Mouse (Mus musculus) E14TG2a.4 (cell line): ENCODE results near the gene Camsap3.

Source experiments
- H3K27me3 ChIP-seq: 2 replicates; pipeline ENCODE4 v1.6.1; 2014; ENCODE audit warnings: low read length, control low read depth; ENCODE audit not compliant: insufficient read depth
- H3K36me3 ChIP-seq: 2 replicates; pipeline ENCODE4 v1.6.1; 2014; ENCODE audit warnings: low read length, control low read depth; ENCODE audit not compliant: insufficient read depth
- H3K4me1 ChIP-seq: replicated peaks from 2 replicates; pipeline ENCODE4 v1.6.1; 2014; ENCODE audit warnings: low read depth, low read length, control low read depth
- H3K4me3 ChIP-seq: replicated peaks from 2 replicates; pipeline ENCODE4 v1.5.1; 2014; ENCODE audit warnings: mild to moderate bottlenecking, low read length
- H3K9me3 ChIP-seq: 2 replicates; pipeline ENCODE4 v1.6.1; 2014; ENCODE audit warnings: low read length, control low read depth
- CTCF ChIP-seq: conservative IDR thresholded peaks from 2 replicates; pipeline ENCODE4 v1.5.1; 2014; ENCODE audit warnings: low read length
- NANOG ChIP-seq: IDR thresholded peaks from 2 replicates; pipeline ENCODE4 v1.6.1; 2014; ENCODE audit warnings: borderline replicate concordance, low read length, mixed read lengths
- POU5F1 ChIP-seq: IDR thresholded peaks from 2 replicates; pipeline ENCODE4 v1.6.1; 2014; ENCODE audit warnings: low read length, borderline replicate concordance

The Camsap3 gene

DNA sequence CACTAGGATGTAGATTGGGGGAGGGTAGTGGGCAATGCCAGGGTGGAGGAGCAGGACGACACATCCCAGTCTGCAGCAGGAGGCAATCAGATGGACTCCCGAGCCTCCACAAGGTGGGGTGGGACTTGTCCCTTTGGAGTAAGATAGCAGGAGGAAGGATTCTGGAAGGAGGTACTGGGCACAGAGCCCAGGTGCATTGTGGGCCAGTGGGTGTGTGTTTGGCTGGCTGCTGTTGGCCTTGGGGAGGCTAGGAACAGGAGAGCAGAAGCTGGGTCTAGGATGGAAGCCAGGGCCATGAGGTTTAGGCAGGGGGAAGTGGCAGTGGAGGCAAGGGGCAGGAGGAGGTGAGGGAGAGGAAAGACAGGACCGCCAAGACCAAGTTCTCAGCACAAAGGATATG lies 6.4 kb downstream of the Camsap3 start:
- H3K4me1 ChIP-seq = peaks cover 59% of the 10 kb centered on the region
- no peak for TF ChIP-seq POU5F1
- TF ChIP-seq NANOG = no peak
- no peak for TF ChIP-seq CTCF
- no peaks in the 10 kb centered on the region for H3K9me3 ChIP-seq
- peaks cover 8% of the 10 kb centered on the region for H3K36me3 ChIP-seq
- H3K4me3 ChIP-seq = no peak overlapping the region
- no peaks in the 10 kb centered on the region for H3K27me3 ChIP-seq

DNA sequence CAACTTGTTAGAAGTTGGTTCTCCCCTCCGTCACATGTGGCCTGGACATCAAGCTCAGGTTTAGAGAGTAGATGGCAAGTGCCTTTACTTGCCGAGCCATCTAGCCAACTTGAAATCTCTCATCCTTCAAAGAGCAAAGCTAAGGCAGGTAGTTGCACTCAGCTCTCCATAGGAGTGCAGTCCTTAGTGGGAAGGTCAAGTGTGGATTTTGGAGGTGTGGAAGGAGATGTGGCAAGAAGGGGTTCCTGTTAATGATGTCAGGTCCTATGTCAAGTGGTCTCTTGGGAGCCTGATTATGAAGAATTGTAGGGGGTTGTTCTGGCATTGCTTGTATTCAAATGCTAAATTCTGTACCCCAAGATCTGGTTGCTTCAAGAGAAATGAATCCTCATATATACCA lies 7.4 kb downstream of the Camsap3 start:
- TF ChIP-seq CTCF (no peak), NANOG (no peak)
- Histone ChIP-seq H3K9me3 (no peaks in the 10 kb centered on the region), H3K36me3 (peaks cover 18% of the 10 kb centered on the region), H3K27me3 (no peaks in the 10 kb centered on the region), H3K4me1 (peaks cover 66% of the 10 kb centered on the region), H3K4me3 (no peak overlapping the region)

DNA sequence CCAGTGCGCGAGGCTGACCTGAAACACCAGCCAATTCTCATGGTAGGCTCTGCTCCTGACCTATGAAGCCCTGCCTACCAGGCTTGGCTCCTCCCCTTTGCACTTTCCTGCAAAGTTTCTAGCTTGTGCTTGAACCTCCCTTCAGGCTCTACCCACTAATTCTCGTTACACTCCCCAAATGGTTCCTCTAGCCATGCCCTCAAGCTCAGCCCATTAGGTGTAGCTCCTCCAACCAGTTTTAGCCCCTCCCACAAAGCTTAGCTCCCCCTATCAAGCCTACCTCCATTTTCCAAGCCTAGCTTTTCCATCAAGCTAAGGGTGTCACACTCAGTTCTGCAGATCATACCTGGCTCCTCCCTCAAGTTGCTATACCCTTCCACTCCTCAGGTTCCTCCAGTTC lies 11.0 kb downstream of the Camsap3 start:
- no peaks in the 10 kb centered on the region for H3K27me3 ChIP-seq
- TF ChIP-seq NANOG = no peak
- no peak for TF ChIP-seq POU5F1
- TF ChIP-seq CTCF = no peak
- no peaks in the 10 kb centered on the region for H3K9me3 ChIP-seq
- H3K4me3 ChIP-seq = peak overlapping the region; percentile 76
- peaks cover 52% of the 10 kb centered on the region for H3K36me3 ChIP-seq
- peaks cover 67% of the 10 kb centered on the region for H3K4me1 ChIP-seq

DNA sequence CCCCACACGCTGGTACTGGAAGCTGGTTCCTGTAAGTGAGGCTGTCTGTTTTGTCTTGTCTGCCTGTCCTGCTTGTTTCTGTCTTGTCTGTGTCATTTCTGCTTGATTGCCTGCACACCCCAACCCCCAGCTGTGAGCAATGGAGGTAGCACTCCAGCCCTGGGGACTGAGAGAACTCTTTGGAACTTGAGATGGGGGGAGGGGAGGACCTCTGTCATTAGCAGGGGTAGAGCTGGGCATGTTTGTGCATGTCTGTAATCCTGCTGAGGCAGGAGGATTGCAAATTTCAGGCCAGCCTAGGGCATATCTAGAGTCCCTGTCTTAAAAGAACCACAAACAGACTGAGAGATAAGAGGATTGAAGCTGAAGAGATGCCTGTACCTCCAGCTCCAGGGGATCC lies 12.1 kb downstream of the Camsap3 start:
- Histone ChIP-seq H3K36me3 (peaks cover 64% of the 10 kb centered on the region), H3K4me1 (peaks cover 68% of the 10 kb centered on the region), H3K9me3 (no peaks in the 10 kb centered on the region), H3K27me3 (no peaks in the 10 kb centered on the region), H3K4me3 (peak overlapping the region; percentile 76)
- TF ChIP-seq CTCF = no peak
- no peak for TF ChIP-seq POU5F1
- no peak for TF ChIP-seq NANOG

DNA sequence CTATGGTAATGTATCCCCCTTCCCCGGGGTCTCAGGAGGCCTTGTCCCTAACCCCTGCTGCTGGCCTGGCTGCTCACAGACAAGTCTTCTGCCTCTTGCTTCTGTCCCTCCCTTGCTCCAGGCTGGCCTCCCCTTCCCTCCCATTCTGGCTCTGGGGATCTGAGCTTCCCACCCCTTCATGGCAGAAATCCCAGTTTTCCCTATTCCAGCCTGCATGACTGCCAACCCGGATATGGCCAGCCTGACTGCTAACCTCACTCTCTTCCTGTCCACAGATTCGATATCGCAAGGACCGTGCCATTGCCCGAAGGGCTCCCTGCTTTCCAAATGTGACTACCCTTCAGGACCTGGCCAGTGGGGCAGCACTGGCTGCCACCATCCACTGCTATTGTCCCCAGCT lies 13.3 kb downstream of the Camsap3 start:
- no peaks in the 10 kb centered on the region for H3K9me3 ChIP-seq
- TF ChIP-seq POU5F1 = no peak
- TF ChIP-seq NANOG = no peak
- TF ChIP-seq CTCF = no peak
- H3K36me3 ChIP-seq = peaks cover 76% of the 10 kb centered on the region
- H3K27me3 ChIP-seq = no peaks in the 10 kb centered on the region
- peaks cover 67% of the 10 kb centered on the region for H3K4me1 ChIP-seq
- peak overlapping the region; percentile 76; the same call in 1 of the 2 replicates for H3K4me3 ChIP-seq

DNA sequence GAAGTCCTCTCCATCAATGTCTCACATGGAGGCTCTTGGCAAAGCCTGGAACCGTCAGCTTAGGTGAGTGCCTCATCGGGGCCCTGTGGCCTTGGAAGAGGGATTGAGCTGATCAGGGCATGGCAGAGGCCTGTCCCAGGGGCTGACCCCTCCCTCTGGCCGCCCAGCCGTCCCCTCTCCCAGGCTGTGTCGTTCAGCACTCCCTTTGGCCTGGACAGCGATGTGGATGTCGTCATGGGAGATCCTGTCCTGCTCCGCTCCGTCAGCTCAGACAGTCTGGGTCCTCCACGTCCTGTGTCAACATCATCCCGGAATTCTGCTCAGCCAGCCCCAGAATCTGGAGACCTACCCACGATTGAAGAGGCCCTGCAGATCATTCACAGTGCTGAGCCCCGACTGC lies 16.3 kb downstream of the Camsap3 start:
- Histone ChIP-seq H3K36me3 (peaks cover 99% of the 10 kb centered on the region), H3K27me3 (no peaks in the 10 kb centered on the region), H3K4me3 (no peak overlapping the region), H3K9me3 (no peaks in the 10 kb centered on the region), H3K4me1 (peaks cover 66% of the 10 kb centered on the region)
- TF ChIP-seq POU5F1 = no peak
- no peak for TF ChIP-seq NANOG
- no peak for TF ChIP-seq CTCF

DNA sequence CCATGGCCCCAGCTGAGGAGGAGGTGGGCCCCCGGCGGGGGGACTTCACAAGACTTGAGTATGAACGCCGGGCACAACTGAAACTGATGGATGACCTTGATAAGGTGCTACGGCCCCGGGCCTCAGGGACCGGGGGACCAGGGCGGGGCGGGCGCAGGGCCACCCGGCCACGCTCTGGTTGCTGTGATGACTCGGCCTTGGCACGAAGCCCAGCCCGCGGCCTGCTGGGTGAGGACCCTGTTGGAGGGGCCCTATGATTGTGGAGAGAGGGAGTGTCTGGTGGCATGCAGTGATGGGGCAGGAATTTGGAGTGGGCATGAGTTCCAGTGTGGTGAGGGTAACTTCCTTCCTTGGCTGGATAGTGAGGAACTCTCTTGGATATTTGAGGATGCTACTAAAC lies 19.5 kb downstream of the Camsap3 start:
- H3K9me3 ChIP-seq = no peaks in the 10 kb centered on the region
- TF ChIP-seq NANOG = no peak
- peaks cover 100% of the 10 kb centered on the region for H3K36me3 ChIP-seq
- H3K27me3 ChIP-seq = no peaks in the 10 kb centered on the region
- peaks cover 73% of the 10 kb centered on the region for H3K4me1 ChIP-seq
- peak overlapping the region; percentile 68 for H3K4me3 ChIP-seq

DNA sequence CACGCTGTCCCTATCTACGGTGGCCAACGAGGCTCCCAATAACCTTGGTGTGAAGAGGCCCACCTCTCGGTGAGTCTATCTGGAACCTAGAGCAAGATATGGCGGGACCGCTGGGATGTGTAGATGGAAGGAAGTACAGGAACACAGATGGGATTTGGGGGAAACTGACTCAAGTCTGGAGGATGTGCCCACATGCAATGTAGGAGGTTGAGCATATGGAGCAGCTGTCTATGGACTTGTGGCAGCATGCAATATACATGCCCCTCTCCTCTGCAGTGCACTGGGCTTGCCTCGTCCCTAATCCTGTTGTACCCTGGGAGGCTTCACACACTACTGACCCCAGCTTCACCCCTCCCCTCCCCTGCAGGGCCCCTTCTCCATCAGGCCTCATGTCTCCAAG lies 20.7 kb downstream of the Camsap3 start:
- no peaks in the 10 kb centered on the region for H3K27me3 ChIP-seq
- peaks cover 75% of the 10 kb centered on the region for H3K4me1 ChIP-seq
- TF ChIP-seq CTCF (no peak), POU5F1 (no peak), NANOG (no peak)
- no peak overlapping the region for H3K4me3 ChIP-seq
- H3K9me3 ChIP-seq = no peaks in the 10 kb centered on the region
- peaks cover 100% of the 10 kb centered on the region for H3K36me3 ChIP-seq

DNA sequence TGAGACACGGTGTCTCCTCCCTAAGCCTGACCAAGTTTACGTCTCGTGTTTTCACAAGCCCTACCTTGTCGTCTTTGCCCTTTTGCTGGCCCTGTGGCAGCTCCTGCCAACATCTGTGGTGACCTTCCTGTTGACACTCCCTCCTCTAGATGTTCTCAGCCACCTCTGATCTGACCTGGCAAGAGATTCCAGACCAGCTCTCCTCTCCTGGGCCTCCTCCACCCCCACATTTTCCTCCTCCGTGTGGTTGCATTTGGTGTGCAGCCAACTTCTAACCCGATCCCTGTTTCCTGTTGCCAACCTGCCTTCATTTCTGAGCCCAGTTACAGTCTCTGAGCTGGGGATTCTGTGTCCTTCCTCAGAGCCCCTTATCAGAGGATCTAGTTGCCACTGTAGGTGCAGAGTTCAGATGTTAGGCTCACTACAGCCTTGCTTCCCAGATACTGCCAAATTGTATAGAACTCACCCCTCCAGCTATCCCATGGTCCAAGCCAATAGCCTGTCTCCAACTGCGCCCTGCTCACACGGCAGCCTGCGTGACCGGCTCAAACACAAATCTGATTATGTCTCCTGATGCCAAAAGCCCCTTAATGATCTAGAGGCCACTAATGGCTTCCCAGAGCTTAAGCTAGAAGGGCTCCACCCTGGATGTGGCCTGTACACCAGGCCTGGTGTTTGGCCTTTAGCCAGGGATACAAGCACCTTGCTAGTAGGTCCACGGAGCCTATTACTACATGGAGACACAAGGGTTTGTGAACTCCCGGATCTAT lies 22.1 kb downstream of the Camsap3 start:
- H3K9me3 ChIP-seq = no peaks in the 10 kb centered on the region
- peaks cover 76% of the 10 kb centered on the region for H3K4me1 ChIP-seq
- TF ChIP-seq NANOG (no peak), CTCF (no peak)
- peaks cover 100% of the 10 kb centered on the region for H3K36me3 ChIP-seq
- H3K4me3 ChIP-seq = no peak overlapping the region
- no peaks in the 10 kb centered on the region for H3K27me3 ChIP-seq
